Mouse (Mus musculus): Measurements from ENCODE around the gene Hist1h3f. TPM values are rescaled to one million over a fixed set of nuclear protein-coding genes. Genes with fewer than 3 reads are reported as not detected.
"Not testable (repeated sequence)": the region's sequence is repeated elsewhere in the genome, so short reads cannot be mapped to it uniquely, and the experiment has no call there.

Gene Hist1h3f
- total RNA-seq, 2 experiments from 2014 or later, result 16.2 to 17.4 TPM

DNA sequence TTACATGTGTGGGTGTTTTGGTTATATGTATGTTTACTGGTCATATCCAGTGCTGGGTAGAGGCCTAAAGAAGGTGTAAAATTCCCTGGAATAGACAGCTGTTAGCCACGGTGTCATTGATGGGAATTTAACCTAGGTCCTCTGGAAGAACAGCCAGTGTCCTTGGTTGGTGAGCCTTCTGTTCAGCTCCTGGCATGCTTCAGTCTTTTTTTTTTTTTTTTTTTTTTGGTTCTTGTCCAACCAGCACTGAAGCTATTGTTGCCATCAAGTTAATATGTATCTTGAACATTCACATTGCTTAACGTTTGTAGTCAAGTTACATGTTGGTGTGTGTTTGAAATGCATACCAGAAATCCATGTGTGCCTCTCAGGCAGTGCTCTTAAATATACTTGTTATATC lies 20.6 kb downstream of the Hist1h3f start:
- no peak for DNase-seq

DNA sequence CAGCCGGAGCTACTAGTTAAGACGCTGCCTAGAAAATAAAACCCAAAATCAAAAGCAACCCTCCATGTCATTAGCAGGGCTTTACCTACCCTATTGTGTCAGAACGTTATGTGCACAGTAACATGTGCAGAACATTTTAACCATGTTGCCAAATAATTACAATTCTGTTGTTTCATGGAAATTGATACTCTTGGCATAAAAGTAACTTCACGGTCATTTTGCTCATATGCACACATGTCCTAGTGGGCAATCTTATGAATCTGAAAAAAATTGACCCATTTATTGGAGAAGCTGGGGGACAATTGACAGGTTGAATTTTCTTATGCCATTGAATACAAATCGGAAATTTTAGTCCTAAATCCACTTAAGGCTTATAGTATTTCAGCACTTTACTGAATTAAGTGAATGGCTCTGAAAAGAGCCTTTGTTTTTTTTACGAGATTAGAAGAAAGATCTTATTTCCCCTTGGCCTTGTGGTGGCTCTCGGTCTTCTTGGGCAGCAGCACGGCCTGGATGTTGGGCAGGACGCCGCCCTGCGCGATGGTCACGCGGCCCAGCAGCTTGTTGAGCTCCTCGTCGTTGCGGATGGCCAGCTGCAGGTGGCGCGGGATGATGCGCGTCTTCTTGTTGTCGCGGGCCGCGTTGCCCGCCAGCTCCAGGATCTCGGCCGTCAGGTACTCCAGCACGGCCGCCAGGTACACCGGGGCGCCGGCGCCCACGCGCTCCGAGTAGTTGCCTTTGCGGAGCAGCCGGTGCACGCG lies 26.6 kb downstream of the Hist1h3f start:
- not testable (repeated sequence) for DNase-seq

GRCm38 (mm10) chr13:23571022-23571503 lies 27.2 kb downstream of the Hist1h3f start, which contains the start of the genes Hist1h2ae and Hist1h2bg:
Gene Hist1h2ae (minus strand): TSS chr13:23571220.
Gene Hist1h2bg (plus strand): TSS chr13:23571396.
- peak; percentile 79 for DNase-seq

GRCm38 (mm10) chr13:23571504-23572217 lies 27.8 kb downstream of the Hist1h3f start:
- DNase-seq, result not testable (repeated sequence)

DNA sequence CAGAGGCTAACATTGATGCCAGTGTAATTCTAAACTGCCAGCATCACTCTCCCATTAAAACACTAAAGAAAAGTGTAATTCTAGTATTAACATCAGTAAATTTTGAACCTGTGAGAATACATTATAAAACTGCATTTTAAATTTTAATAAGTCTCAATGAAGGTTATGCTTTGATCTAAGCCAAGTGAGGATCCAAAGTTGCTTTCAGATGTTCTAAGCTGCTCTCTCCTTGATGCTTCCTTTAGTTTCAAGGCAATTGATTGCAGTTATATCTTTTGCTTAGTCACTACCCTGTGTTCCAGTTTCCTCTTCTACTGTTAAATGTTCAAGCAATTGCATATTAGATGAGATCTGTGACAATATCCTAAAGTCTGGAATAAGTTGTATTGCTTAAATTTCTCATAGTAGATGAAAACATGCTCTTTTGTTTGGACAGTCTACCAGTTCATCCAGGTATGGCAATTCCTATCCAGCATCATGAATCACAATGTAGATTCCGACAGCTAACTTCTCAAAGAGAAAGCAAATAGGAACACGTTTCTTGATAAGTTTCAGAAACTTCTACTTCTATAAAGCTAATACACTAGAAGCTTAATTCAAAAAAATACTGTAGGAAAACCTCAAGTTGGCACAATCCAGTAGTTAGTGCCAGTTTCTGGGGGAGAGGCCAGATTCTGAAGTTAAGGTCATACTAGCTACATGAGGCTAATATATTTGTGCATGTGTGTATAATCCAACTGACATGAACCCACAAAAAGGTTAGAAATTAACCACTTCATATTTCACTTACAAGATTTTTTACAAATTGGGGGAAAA lies 28.6 kb downstream of the Hist1h3f start:
- no peak for DNase-seq

DNA sequence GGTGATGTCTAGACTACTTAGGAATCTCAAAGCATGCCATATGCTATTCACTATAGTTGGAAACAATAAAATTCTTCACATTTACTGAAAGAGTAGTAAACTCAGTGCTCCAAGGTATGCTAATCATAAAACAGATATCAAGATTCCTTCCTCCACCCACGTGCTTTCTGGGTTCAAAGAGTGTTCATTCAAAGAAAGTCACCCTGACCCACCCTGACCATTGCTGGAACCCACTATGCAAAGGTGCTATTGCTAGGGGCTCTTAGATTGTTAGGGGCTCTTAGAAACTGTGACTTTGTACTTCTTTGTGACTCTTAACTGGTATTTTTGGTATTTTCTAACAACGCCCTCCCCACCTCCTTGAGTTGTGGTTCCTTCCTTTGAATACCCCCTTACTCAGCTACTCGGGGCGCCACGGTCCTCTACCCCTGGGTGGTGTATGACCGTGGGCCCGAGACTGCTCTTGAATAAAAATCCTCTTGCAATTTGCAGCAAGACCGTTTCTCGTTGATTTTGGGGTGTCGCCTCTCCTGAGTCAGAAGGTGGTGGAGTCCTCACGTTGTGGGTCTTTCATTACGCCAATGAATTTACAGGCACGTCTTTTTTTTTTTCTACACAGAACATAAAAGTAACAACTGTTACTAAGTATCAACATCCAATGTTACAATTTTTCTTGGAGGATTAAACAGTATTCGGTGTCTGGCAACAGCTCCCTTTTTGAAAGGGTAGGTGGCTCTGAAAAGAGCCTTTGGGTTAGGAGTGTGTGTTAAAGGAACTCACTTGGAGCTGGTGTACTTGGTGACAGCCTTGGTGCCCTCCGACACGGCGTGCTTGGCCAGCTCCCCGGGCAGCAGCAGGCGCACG lies 29.4 kb downstream of the Hist1h3f start:
- not testable (repeated sequence) for DNase-seq

GRCm38 (mm10) chr13:23573898-23574524 lies 30.2 kb downstream of the Hist1h3f start, which contains the start of the genes Hist1h2bf and Hist1h2ad:
Gene Hist1h2bf (minus strand): TSS chr13:23574196.
Gene Hist1h2ad (plus strand): TSS chr13:23574381.
- DNase-seq, result peak; percentile 87 to 90

DNA sequence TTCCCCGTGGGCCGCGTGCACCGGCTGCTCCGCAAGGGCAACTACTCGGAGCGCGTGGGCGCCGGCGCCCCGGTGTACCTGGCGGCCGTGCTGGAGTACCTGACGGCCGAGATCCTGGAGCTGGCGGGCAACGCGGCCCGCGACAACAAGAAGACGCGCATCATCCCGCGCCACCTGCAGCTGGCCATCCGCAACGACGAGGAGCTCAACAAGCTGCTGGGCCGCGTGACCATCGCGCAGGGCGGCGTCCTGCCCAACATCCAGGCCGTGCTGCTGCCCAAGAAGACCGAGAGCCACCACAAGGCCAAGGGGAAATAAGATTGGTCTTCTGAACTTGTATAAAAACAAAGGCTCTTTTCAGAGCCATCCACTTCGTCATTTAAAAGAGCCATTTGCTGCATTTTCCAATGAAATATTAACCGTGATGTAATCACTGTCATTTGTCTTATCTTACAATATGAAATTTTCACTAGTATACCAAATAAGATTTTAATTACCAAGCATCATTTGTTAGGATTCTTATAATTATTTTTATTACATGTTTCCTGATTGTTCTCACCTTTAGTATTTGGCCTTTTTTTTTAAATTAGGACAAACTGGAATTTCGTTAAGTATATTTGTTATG lies 30.8 kb downstream of the Hist1h3f start:
- DNase-seq, result not testable (repeated sequence)

GRCm38 (mm10) chr13:23575271-23575851 lies 31.5 kb downstream of the Hist1h3f start, which contains the start of gene Hist1h3d:
Gene Hist1h3d (plus strand): TSS chr13:23575763.
- DNase-seq, result peak; percentile 48 to 58

- not testable (repeated sequence) for DNase-seq
These were observed 32.0 kb downstream of the Hist1h3f start for GRCm38 (mm10) chr13:23575864-23576313.

GRCm38 (mm10) chr13:23576351-23576881 lies 32.6 kb downstream of the Hist1h3f start:
- no peak for DNase-seq

DNA sequence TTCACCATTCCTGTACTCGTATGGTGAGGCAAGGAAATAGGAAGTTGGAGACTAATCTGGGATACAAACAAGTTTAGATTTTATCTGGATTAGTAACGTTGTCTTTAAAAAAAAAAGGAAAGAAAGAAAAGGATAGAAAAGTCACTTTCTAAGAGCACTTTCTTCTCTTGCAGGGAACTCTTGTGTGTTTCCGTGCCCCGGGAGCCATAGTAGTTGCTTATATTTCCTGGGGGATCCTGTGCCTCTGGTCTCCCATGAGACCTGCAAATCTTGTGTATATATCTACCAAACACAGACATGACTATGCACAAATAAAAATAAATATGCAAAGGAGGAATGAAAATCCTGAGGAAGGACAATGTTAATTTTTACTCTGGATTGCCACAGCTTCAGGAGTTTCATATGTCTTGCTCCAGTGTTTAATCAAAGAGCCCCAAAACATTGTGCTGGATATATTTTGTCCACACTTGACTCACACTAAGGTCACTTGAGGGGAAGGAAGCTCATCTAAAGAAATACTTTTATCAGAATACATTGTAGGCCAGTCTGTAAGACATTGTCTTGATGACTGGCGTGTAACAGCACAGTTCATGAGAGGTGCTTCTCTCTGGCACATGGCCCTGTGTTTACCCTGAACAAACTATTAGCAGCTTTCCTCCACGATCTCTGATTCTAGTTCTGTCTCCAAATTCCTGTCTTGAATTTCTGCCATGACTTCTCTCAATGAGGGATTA lies 33.2 kb downstream of the Hist1h3f start:
- DNase-seq, result no peak

GRCm38 (mm10) chr13:23577835-23578234 lies 34.0 kb downstream of the Hist1h3f start:
- no peak for DNase-seq

DNA sequence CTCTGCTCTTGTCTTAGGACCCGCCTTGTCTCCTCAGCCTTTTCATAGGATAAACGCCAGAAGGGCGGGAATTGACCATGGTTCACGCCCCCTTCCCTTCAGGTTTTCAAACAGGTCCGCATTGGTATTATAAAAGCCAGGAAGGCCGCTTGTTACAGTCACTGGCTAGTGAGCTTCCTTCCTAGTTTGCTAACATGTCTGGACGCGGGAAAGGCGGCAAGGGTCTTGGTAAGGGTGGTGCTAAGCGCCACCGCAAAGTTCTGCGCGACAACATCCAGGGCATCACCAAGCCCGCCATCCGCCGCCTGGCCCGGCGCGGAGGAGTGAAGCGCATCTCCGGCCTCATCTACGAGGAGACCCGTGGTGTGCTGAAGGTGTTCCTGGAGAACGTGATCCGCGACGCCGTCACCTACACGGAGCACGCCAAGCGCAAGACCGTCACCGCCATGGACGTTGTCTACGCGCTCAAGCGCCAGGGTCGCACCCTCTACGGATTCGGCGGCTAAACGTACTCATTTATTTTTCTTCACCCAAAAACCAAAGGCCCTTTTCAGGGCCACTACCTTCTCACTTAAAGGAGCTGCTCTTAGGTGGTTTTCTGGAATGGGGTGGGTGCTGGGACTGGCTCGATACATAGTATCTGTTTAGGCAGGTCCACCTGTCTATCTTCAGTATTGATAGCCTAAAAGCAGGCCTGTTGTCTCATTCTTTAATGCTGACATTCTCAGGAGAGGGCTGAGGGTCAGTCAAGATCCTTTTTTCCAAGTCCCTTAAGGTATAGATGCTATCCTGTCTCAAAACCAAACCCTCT lies 37.8 kb downstream of the Hist1h3f start, which contains the start of gene Hist1h4d:
Gene Hist1h4d (plus strand): TSS at position 191 of the 811 bp plus-strand sequence.
- peak; percentile 96 to 97 for DNase-seq

DNA sequence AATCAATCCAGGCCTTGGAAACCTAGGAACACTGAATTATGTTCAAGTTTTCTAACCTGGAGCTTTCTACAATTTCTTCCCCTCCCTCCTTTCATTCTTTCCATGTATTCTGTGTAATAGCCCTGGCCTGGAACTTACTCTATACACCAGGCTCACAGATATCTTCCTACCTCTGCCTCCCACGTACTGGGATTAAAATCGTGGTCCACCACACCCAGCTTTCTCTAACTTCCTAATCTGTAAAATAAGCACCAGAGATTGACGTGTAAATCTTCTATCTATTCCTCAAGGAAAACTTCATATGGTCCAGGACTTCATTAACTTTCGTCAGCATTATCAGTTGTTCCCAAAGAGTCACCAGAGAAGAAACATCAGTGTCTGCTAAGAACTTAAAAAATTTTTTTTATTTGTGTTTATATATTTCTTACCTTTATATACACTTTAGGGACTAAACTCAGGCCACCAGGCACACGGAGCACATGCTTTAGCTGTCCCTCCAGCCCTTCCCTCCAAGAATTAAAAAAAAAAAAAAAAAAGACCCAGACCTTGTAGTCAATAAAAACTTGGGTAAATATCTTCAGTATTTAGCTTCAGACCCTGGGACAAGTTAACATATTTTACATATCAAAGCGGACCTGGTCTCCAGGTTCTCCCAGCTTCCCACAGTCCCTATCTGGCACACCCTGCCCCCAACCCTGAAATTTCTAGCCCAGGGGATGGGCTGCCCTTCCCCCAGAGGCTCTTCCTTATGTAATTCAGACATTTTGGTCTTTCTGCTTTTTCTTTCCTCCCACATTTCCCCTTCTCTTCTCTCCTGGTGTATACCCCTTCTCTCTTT lies 38.6 kb downstream of the Hist1h3f start:
- DNase-seq, result no peak

- DNase-seq, result no peak
These were observed 39.7 kb downstream of the Hist1h3f start for GRCm38 (mm10) chr13:23583387-23584068.

Data from layer of hippocampus, postnatal 36 days (tissue).